Mouse (Mus musculus) lung, postnatal 10 days (tissue): ENCODE results near the gene Adgra3.

Experiments
- DNase-seq: peaks from one replicate; pipeline ENCODE4 v3.0.0; 2021

The Adgra3 gene

GRCm38 (mm10) chr5:49965810-49966209, 93.0 kb downstream of the Adgra3 start:
- peak; percentile 46 for DNase-seq

- DNase-seq: peak; percentile 49
Observed at GRCm38 (mm10) chr5:49961478-49962431, 97.1 kb downstream of the Adgra3 start.

GRCm38 (mm10) chr5:49936354-49936753, 122.5 kb downstream of the Adgra3 start:
- DNase-seq: no peak

- no peak for DNase-seq
Observed at GRCm38 (mm10) chr5:49924712-49925111, 134.1 kb downstream of the Adgra3 start.

- no peak for DNase-seq
Observed at GRCm38 (mm10) chr5:49915695-49916106, 143.1 kb downstream of the Adgra3 start.
